Comparison of ENCODE assay signal across 7 mouse cellular contexts in genomic region chr5:118015028-118015427, GRCm38 (mm10). TPM values are rescaled to one million over a fixed set of nuclear protein-coding genes. Genes with fewer than 3 reads are reported as not detected.
DNase-seq lines count a peak whose midpoint lies in the region; ATAC-seq lines count a peak whose summit lies in the region.

No protein-coding gene starts in this region.

- 0 out of 2 replicates have a peak, but pooled peaks have one; percentile 22 for ATAC-seq in kidney, embryonic 16.5 days (ENCODE audit: low FRiP score, low TSS enrichment)
- no peak for ATAC-seq in erythroblast, adult 5-6 weeks (replicated peaks; ENCODE audit: low FRiP score, poor library complexity, severe bottlenecking)

- 0 out of 2 replicates have a peak, but pooled peaks cover 6% of the 10 kb centered on the region for H3K36me3 ChIP-seq in kidney, embryonic 16.5 days (ENCODE audit: insufficient read depth, low read length)

- H3K4me2 ChIP-seq in kidney, embryonic 16.5 days (replicated peaks; ENCODE audit: low read depth, low read length), result no peak overlapping the region

- no peaks in the 10 kb centered on the region for H3K27me3 ChIP-seq in kidney, embryonic 16.5 days (ENCODE audit: insufficient read depth, low read length)

- peak; percentile 91 for DNase-seq in retina, postnatal 1 day
- no peak for DNase-seq in retina, embryonic 14.5 days (ENCODE audit: low spot score)
- peak; percentile 87 for DNase-seq in brain, adult 2 months (ENCODE audit: low read depth, low spot score)
- peak; percentile 32 to 49 for DNase-seq in gastrocnemius, adult 8-10 months (ENCODE audit: low spot score in 2 of 2)
- no peak for DNase-seq in urinary bladder, postnatal 25 days (ENCODE audit: low spot score)

- no peak overlapping the region for H3K9ac ChIP-seq in kidney, embryonic 16.5 days (replicated peaks; ENCODE audit: low read length)

- H3K4me3 ChIP-seq in kidney, embryonic 16.5 days (ENCODE audit: low read length), result no peak overlapping the region

- H3K4me1 ChIP-seq in kidney, embryonic 16.5 days (ENCODE audit: insufficient read depth, low read length), result peaks cover 9% of the 10 kb centered on the region

- no peak overlapping the region for H3K27ac ChIP-seq in kidney, embryonic 16.5 days (ENCODE audit: low read length)

- H3K9me3 ChIP-seq in kidney, embryonic 16.5 days (ENCODE audit: low read length), result no peaks in the 10 kb centered on the region

- 26% methylated on average over 12 of the region's 12 CpGs for WGBS in kidney, embryonic 16.5 days

RNA-seq across cellular contexts. Expression of gene Tesc, which starts 12.5 kb away (rescaled TPM):
- total RNA-seq in gastrocnemius, adult 8-10 months (2022), result 1 to 10 TPM in 1 of 4 experiments, under 1 TPM in 2, not detected in 1; 0.41 to 1.3 (median 0.75) TPM
- 20.9 and 23.9 TPM in 2 replicates for polyA plus RNA-seq in kidney, embryonic 16.5 days (2015; fragmentation: Nextera tagmentation; extraction: Ambion mirVana)
- 4.6 TPM in 1 of 2 replicates, not detected in the other for total RNA-seq in erythroblast, adult 5-6 weeks (2015; ENCODE audit: low replicate concordance)
- total RNA-seq in erythroblast, adult 5-6 weeks (2017; ENCODE audit: low replicate concordance), result 0.56 and 2.6 TPM in 2 replicates

RNA-seq across cellular contexts. Expression of gene Fbxo21, which starts 38.5 kb away (rescaled TPM):
- 10 to 100 TPM; 11.5 to 13.2 (median 12.5) TPM for total RNA-seq in gastrocnemius, adult 8-10 months (2022)
- 85.6 and 87.5 TPM in 2 replicates for polyA plus RNA-seq in kidney, embryonic 16.5 days (2015; fragmentation: Nextera tagmentation; extraction: Ambion mirVana)
- 1.7 TPM in 1 of 2 replicates, not detected in the other for total RNA-seq in erythroblast, adult 5-6 weeks (2015; ENCODE audit: low replicate concordance)
- 0.98 and 2.0 TPM in 2 replicates for total RNA-seq in erythroblast, adult 5-6 weeks (2017; ENCODE audit: low replicate concordance)

Comparison
In these comparisons a context has a peak if more than half of its experiments do, and no peak if none do; other contexts are left out.
1. DNase-seq: peak in retina, postnatal 1 day (single experiment), brain, adult 2 months (single experiment) and gastrocnemius, adult 8-10 months (2 of 2); none in retina, embryonic 14.5 days (single experiment) and urinary bladder, postnatal 25 days (single experiment).
2. RNA of gene Fbxo21, which starts 38.5 kb away (total RNA-seq): 11.5 to 13.2 TPM in gastrocnemius, adult 8-10 months; 0.98 to 2.0 TPM in erythroblast, adult 5-6 weeks; every median in the first group is over 4 times any median in the second.